Mouse (Mus musculus) cerebellum, adult 2 months (tissue): ENCODE measurements around the gene Ccl20. TPM values are rescaled to one million over a fixed set of nuclear protein-coding genes. Genes with fewer than 3 reads are reported as not detected.

Experiments used
- DNase-seq, 2 experiments: peaks; one replicate each; pipeline ENCODE4 v3.0.0; 2021
- H3K27ac ChIP-seq: fragments of 200-500 bp; 2 replicates; pipeline ENCODE4 v1.5.1; 2012; ENCODE audit warnings: low read length, control low read depth, inconsistent platforms; ENCODE audit not compliant: insufficient read depth
- H3K27me3 ChIP-seq: fragments of 200-500 bp; 2 replicates; pipeline ENCODE4 v1.6.1; 2012; ENCODE audit warnings: inconsistent platforms, mild to moderate bottlenecking, low read length, moderate library complexity; ENCODE audit not compliant: control insufficient read depth, insufficient read depth
- H3K4me1 ChIP-seq: fragments of 200-500 bp; 2 replicates; pipeline ENCODE4 v1.6.1; 2011; ENCODE audit warnings: low read length; ENCODE audit not compliant: control insufficient read depth, insufficient read depth
- H3K4me3 ChIP-seq: fragments of 200-500 bp; replicated peaks from 2 replicates; pipeline ENCODE3; 2011; ENCODE audit warnings: mild to moderate bottlenecking, low read depth, low read length, control low read depth; ENCODE audit not compliant: insufficient read depth
- CTCF ChIP-seq: fragments of 200-500 bp; IDR thresholded peaks from 2 replicates; pipeline ENCODE4 v1.5.1; 2011; ENCODE audit warnings: low read depth, mild to moderate bottlenecking, control low read depth, low read length, moderate library complexity, borderline replicate concordance; ENCODE audit not compliant: insufficient read depth
- POLR2A ChIP-seq: fragments of 200-500 bp; IDR thresholded peaks from 2 replicates; pipeline ENCODE4 v1.6.1; 2011; ENCODE audit warnings: low read length, control low read depth, borderline replicate concordance; ENCODE audit not compliant: insufficient read depth
- WGBS: fragments of 180-500 bp; shearing (Covaris S2); methylation state at CpG from one replicate; pipeline ENCODE4 v1.1.7; 2018; 5-methylcytosine and 5-hydroxymethylcytosine counted together
- polyA plus RNA-seq: library from polyadenylated mRNA; depleted of rRNA; stranded (reverse); fragments of >200 nt; gene quantifications from 2 replicates; pipeline ENCODE4 v1.2.3, GENCODE M21; 2012; rRNA removed

The Ccl20 gene
- polyA plus RNA-seq, 1 experiment = not detected

DNA sequence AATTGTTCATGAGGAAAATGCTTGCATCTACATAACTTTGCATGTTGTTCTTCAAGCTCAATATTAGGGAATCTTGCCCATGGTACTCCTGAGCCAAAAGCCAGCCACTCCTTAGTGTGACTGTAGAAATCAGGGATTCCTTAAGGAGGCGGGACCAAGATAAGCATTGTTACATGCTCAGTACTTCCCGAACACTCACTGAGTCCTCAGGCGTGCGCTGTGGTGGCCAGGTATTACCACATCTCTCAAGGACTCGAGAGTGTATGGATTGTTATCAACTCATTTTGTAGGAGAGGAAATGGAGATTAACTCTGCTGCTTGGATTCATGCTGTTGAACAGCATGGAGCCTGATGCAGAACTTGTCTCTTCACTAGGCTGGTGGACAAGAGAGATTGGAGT, 25.5 kb downstream of the Ccl20 start:
- 89% methylated on average over 5 of the region's 5 CpGs for WGBS
- no peak for TF ChIP-seq CTCF
- no peak for TF ChIP-seq POLR2A
- no peak for DNase-seq
- Histone ChIP-seq H3K27me3 (no peaks in the 10 kb centered on the region), H3K4me1 (no peaks in the 10 kb centered on the region), H3K27ac (no peak overlapping the region), H3K4me3 (no peak overlapping the region)

DNA sequence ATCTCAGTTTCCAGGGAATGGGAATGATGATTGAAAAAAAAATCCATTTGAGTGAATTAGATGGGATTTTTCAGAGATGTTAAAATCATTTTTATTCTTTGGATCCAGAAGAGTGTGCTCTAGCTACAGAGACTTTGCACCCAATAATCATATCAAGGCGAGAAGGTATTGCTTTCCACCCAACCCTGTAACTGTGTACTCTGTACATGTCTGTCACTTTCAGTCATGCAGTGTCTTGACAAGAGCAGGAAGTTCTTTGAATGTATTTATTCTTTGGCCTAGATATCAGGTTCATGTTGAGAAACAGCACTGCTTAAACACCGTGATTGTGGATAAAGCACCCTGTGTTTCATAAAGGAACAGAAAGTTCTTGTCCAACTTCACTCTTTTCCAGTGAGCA, 30.0 kb downstream of the Ccl20 start:
- Histone ChIP-seq H3K27ac (no peak overlapping the region), H3K4me1 (no peaks in the 10 kb centered on the region), H3K4me3 (no peak overlapping the region), H3K27me3 (no peaks in the 10 kb centered on the region; the same call in 1 of the 2 replicates)
- DNase-seq = no peak
- TF ChIP-seq POLR2A = no peak
- no peak for TF ChIP-seq CTCF
- WGBS = 90% methylated on average over 2 of the region's 2 CpGs

DNA sequence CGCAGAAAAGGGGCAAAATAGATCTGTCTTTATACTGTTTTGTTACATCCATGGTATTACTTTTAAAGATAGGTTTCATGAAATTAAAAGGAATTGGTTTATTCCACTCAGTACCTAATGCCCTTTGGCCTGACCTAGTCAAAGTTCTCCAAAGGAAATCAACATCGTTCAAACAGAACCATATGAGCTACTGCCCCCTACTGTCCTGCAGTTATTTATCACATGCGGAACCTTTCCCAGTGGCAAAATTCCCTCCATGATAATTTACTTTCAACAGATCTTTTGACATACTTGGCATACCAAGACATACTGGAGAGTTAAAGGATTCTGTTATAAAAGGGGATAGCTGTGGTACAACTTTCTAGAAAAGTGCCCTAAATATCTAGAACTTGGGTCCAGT, 33.7 kb downstream of the Ccl20 start:
- WGBS = 81% methylated on average over 3 of the region's 3 CpGs

DNA sequence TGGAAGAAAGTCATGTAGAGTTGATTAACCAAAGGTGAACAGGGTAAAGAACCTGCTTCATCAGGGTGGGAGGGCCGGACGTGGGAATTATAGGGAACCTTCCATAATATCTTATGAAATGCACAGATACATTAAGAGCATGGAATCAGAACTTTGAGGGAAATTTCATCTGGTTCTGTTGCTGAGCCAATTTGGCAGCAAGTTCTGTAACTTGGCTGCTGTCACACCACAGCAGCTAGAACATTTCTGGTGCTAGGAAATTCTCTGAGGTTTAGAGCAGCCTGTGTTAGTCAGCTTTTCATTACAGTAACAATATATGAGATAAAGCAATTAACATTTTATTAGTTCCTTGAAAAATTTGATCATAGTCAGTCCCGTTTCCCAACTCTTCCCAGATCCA, 36.4 kb downstream of the Ccl20 start:
- DNase-seq = no peak
- Histone ChIP-seq H3K27ac (no peak overlapping the region), H3K27me3 (no peaks in the 10 kb centered on the region; the same call in 1 of the 2 replicates), H3K4me1 (no peaks in the 10 kb centered on the region), H3K4me3 (no peak overlapping the region)
- WGBS = 79% methylated on average over 3 of the region's 3 CpGs
- no peak for TF ChIP-seq CTCF
- TF ChIP-seq POLR2A = no peak

More for the DNA sequence above, 33.7 kb downstream of the Ccl20 start:
- no peaks in the 10 kb centered on the region; the same call in 1 of the 2 replicates for H3K27me3 ChIP-seq
- DNase-seq = no peak
- H3K4me3 ChIP-seq = no peak overlapping the region
- H3K4me1 ChIP-seq = no peaks in the 10 kb centered on the region
- no peak overlapping the region for H3K27ac ChIP-seq
- no peak for TF ChIP-seq CTCF
- TF ChIP-seq POLR2A = no peak

DNA sequence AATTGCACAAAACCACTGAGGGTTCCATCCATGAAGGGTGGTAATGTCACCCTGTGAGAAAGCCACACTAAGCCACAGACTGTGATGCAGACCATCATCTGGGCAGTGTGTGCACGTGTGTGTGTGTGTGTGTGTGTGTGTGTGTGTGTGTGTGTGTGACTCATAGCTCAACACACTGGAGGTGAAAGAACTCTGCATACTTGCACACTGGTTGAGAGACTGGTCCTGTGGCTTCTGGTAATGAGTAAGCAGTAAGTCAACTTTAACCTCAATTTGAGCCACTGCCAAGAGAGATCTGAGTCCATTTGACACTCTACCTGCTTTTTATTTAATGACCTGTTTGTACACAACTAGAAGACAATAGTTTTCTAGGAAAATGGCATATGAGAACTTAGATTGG, 40.3 kb downstream of the Ccl20 start:
- no peak for DNase-seq
- H3K4me1 ChIP-seq = no peaks in the 10 kb centered on the region
- H3K27ac ChIP-seq = no peak overlapping the region
- no peak for TF ChIP-seq CTCF
- TF ChIP-seq POLR2A = no peak
- H3K27me3 ChIP-seq = no peaks in the 10 kb centered on the region
- WGBS = 70% methylated on average over 1 of the region's 1 CpGs
- H3K4me3 ChIP-seq = no peak overlapping the region

DNA sequence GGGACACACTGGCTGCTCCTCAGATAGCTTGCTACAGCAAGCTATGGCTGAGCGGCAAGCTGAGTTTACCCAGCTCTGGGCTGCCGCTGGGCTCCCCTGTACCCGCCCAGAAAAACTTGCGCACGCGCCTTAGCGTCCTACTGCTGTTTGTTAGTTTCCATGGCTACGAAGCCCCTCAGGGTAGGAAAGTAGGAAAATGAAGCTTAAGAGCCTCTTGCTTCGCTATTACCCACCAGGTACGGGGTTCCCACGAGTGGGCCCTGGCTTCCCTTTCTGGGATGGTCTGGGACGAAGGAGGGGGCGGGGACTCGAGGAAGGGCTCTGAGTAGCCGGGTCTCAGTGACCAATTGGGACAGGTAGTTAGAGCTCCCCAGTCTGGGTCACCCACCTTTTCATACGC, 43.0 kb downstream of the Ccl20 start, which contains the start of gene Daw1:
TSS of gene Daw1 (plus strand) at position 150 of the 400 bp plus-strand sequence.
- Histone ChIP-seq H3K27ac (no peak within 1 kb of the TSS), H3K27me3 (no peaks in the 10 kb centered on the region), H3K4me1 (no peaks in the 10 kb centered on the region), H3K4me3 (peak within 1 kb of the TSS; percentile 69)
- peak; percentile 20 to 25 for DNase-seq
- no peak for TF ChIP-seq CTCF
- TF ChIP-seq POLR2A = no peak
- WGBS = 1% methylated on average over 16 of the region's 16 CpGs

DNA sequence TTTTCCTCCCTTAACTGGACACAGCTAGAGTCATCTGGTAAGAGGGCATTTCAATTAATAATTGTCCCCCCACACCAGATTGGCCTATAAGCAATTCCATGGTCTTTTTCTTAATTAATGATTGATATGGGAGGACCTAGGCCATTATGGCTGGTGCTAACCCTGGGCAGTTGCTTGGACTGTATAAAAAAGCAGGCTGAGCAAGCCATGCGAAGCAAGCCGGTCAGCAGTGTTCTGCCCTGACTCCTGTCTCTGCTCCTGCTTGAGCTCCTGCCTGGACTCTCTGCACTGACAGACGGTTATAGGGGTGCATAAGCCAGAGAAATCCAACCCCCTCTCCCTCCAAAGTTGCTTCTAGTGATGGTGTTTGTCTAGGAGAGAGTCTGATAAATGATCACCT, 45.1 kb downstream of the Ccl20 start:
- Histone ChIP-seq H3K27ac (no peak overlapping the region), H3K27me3 (no peaks in the 10 kb centered on the region), H3K4me1 (no peaks in the 10 kb centered on the region), H3K4me3 (no peak overlapping the region)
- TF ChIP-seq POLR2A = no peak
- no peak for TF ChIP-seq CTCF
- 69% methylated on average over 3 of the region's 3 CpGs for WGBS
- no peak for DNase-seq

DNA sequence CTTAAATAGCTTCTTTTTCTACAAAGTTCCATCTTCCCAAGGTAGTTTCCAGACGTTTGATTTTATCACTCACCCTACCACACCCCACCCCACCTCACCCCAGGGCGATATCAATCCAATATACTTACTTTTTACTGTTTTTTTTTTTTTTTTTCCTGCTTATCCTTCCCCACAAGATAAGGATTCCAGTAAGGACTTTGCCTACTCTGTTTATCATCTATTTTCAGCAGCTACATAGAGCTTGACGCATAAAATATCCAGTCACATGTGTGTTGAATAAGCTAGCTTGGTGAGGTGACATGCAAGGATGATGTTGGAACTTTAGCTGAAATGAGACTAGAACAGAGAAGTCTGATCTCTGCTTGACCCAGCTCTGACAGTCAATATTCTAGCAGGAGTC, 47.5 kb downstream of the Ccl20 start:
- H3K27me3 ChIP-seq = no peaks in the 10 kb centered on the region
- no peak for TF ChIP-seq POLR2A
- no peak for TF ChIP-seq CTCF
- DNase-seq = no peak

More for the DNA sequence above, 47.5 kb downstream of the Ccl20 start:
- Histone ChIP-seq H3K4me1 (no peaks in the 10 kb centered on the region), H3K4me3 (no peak overlapping the region), H3K27ac (no peak overlapping the region)
- 83% methylated on average over 3 of the region's 3 CpGs for WGBS

Other genes with a start within 250 kb of the Ccl20 start
- gene A030005L19Rik, start 203.4 kb upstream of the Ccl20 start, polyA plus RNA-seq = 2.3 and 2.7 TPM in 2 replicates
- gene A030014E15Rik, start 191.8 kb upstream of the Ccl20 start, polyA plus RNA-seq = 0.20 TPM in 1 of 2 replicates, not detected in the other
- gene Gm6217, start 185.4 kb upstream of the Ccl20 start, polyA plus RNA-seq = not detected in 2 replicates
- not detected in 2 replicates for gene A030003K21Rik, start 173.4 kb upstream of the Ccl20 start, polyA plus RNA-seq
- not detected in 2 replicates for gene Gm7544, start 160.8 kb upstream of the Ccl20 start, polyA plus RNA-seq
- gene Gm47955, start 156.5 kb upstream of the Ccl20 start, polyA plus RNA-seq = not detected in 2 replicates
- not detected in 2 replicates for gene Gm47959, start 116.2 kb upstream of the Ccl20 start, polyA plus RNA-seq
- 3.5 and 4.4 TPM in 2 replicates for gene Slc19a3, start 78.3 kb upstream of the Ccl20 start, polyA plus RNA-seq
- not detected in 2 replicates for gene Krtap28-10, start 74.3 kb upstream of the Ccl20 start, polyA plus RNA-seq
- gene Gm47969, start 71.8 kb upstream of the Ccl20 start, polyA plus RNA-seq = not detected in 2 replicates
- not detected in 2 replicates for gene A030005K14Rik, start 57.4 kb upstream of the Ccl20 start, polyA plus RNA-seq
- not detected in 2 replicates for gene Krtap28-13, start 55.8 kb upstream of the Ccl20 start, polyA plus RNA-seq
- 0.46 and 0.74 TPM in 2 replicates for gene Daw1, start 43.0 kb downstream of the Ccl20 start, polyA plus RNA-seq